Mouse (Mus musculus) neural tube, embryonic 12.5 days (tissue): ENCODE measurements around the gene Dhcr7. TPM values are rescaled to one million over a fixed set of nuclear protein-coding genes. Genes with fewer than 3 reads are reported as not detected.

Source experiments
- ATAC-seq: fragments of 200-750 bp; cut with Nextera tagmentation; 2 replicates; pipeline ENCODE4 v1.8.0; 2017; ENCODE audit warnings: low read depth, mild to moderate bottlenecking, moderate TSS enrichment, moderate library complexity; ENCODE audit not compliant: low FRiP score
- H3K27ac ChIP-seq: fragments of 300-500 bp; sonication (generic); 2 replicates; pipeline ENCODE4 v1.5.1; 2016
- H3K27me3 ChIP-seq: fragments of 300-500 bp; sonication (generic); replicated peaks from 2 replicates; pipeline ENCODE4 v1.6.1; 2016; ENCODE audit warnings: mild to moderate bottlenecking
- H3K36me3 ChIP-seq: fragments of 300-500 bp; sonication (generic); 2 replicates; pipeline ENCODE4 v1.6.1; 2016; ENCODE audit warnings: mild to moderate bottlenecking
- H3K4me1 ChIP-seq: fragments of 300-500 bp; sonication (generic); 2 replicates; pipeline ENCODE4 v1.6.1; 2016
- H3K4me2 ChIP-seq: fragments of 300-500 bp; sonication (generic); replicated peaks from 2 replicates; pipeline ENCODE4 v1.6.1; 2016; ENCODE audit warnings: mild to moderate bottlenecking
- H3K4me3 ChIP-seq: fragments of 300-500 bp; sonication (generic); 2 replicates; pipeline ENCODE4 v1.5.1; 2016
- H3K9ac ChIP-seq: fragments of 300-500 bp; sonication (generic); 2 replicates; pipeline ENCODE4 v1.6.1; 2016; ENCODE audit warnings: mild to moderate bottlenecking
- H3K9me3 ChIP-seq: fragments of 300-500 bp; sonication (generic); 2 replicates; pipeline ENCODE4 v1.6.1; 2016; ENCODE audit warnings: mild to moderate bottlenecking
- WGBS: fragments of 180-500 bp; shearing (Covaris S2); methylation state at CpG from one replicate; pipeline ENCODE4 v1.1.7; 2016; 5-methylcytosine and 5-hydroxymethylcytosine counted together
- polyA plus RNA-seq: library from polyadenylated mRNA; unstranded; fragments of >200 nt; fragmentation: Nextera tagmentation; extraction: Ambion mirVana; gene quantifications from 2 replicates; pipeline ENCODE4 v1.2.1, GENCODE M21; 2016

Dhcr7 gene
- polyA plus RNA-seq, 1 experiment from 2014 or later, result 53.6 TPM

DNA sequence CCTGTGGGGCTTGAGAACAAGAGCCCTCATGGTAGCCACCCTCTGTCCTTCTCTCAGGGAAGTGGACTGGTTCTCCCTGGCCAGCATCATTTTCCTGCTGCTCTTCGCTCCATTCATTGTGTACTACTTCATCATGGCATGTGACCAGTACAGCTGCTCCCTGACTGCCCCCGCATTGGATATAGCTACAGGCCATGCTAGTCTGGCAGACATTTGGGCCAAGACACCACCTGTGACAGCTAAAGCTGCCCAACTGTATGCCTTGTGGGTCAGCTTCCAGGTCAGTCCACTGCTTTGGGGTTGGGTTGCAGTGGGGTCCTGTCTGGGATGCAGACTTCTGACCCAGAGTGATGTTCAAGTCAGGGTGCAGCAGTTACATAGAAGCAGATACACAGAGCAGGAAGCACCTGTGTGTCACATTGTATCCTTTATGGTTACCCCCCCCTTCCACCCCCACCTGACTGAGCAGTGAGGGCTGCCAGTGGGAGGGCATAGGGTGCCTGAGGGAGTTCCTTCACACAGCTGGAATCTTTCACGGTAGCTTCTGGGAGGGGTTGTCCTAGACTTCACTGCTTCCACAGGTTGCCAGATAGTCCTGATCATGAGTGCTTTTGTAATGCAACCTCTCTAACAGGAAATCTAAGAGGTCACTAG lies 14.9 kb downstream of the Dhcr7 start:
- Histone ChIP-seq H3K27me3 (no peaks in the 10 kb centered on the region), H3K9me3 (no peaks in the 10 kb centered on the region), H3K27ac (no peak overlapping the region), H3K9ac (no peak overlapping the region), H3K4me2 (no peak overlapping the region), H3K36me3 (peaks cover 69% of the 10 kb centered on the region), H3K4me3 (no peak overlapping the region), H3K4me1 (peaks cover 8% of the 10 kb centered on the region; the same call in 1 of the 2 replicates)
- ATAC-seq, result no peak
- WGBS, result 93% methylated on average over 3 of the region's 3 CpGs

DNA sequence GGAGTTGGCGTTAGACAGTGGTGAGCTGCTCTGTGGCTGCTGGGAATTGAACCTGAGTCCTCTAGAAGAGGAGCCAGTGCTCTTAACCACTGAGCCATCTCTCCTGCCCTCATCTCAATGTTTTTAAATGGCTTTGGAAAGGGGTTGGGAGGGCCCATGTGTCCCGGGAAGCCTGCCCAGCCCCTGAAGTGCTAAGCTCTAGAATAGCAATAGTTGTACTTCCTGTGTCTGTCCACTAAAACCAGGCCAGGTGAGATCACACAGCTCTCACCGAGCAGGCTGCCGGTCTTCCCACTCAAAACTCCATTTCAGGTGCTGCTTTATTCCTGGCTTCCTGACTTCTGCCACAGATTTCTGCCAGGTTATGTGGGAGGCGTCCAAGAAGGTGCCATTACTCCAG lies 17.2 kb downstream of the Dhcr7 start:
- Histone ChIP-seq H3K36me3 (peaks cover 87% of the 10 kb centered on the region), H3K9ac (no peak overlapping the region), H3K4me3 (no peak overlapping the region), H3K4me1 (no peaks in the 10 kb centered on the region; the same call in 1 of the 2 replicates), H3K9me3 (no peaks in the 10 kb centered on the region), H3K27ac (no peak overlapping the region), H3K4me2 (no peak overlapping the region), H3K27me3 (no peaks in the 10 kb centered on the region)
- no peak for ATAC-seq
- whole genome bisulfite sequencing, result 92% methylated on average over 5 of the region's 5 CpGs

DNA sequence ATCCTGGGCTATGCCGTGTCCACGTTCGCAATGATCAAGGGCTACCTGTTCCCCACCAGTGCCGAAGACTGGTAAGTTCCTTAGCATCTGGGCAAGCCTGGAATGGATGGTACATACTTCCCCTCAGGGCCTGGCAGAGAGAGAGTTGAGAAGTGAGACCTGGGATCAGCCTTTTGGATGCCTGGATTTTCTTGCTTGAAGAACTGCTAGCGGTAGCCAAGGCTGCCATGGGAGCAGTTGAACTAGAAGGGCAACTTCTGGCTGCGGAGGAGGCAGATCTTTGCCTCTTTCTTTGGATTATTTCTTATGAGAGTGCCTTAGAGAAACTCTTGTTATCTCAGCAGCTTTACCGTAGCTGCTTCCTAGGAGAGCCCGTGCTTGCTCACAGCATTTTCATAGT lies 18.4 kb downstream of the Dhcr7 start:
- no peak overlapping the region for H3K4me3 ChIP-seq
- no peak overlapping the region for H3K4me2 ChIP-seq
- no peaks in the 10 kb centered on the region for H3K27me3 ChIP-seq
- no peaks in the 10 kb centered on the region for H3K9me3 ChIP-seq
- no peak for ATAC-seq
- no peaks in the 10 kb centered on the region for H3K4me1 ChIP-seq
- 98% methylated on average over 8 of the region's 8 CpGs for WGBS
- no peak overlapping the region for H3K27ac ChIP-seq
- H3K36me3 ChIP-seq, result peaks cover 95% of the 10 kb centered on the region
- H3K9ac ChIP-seq, result no peak overlapping the region

DNA sequence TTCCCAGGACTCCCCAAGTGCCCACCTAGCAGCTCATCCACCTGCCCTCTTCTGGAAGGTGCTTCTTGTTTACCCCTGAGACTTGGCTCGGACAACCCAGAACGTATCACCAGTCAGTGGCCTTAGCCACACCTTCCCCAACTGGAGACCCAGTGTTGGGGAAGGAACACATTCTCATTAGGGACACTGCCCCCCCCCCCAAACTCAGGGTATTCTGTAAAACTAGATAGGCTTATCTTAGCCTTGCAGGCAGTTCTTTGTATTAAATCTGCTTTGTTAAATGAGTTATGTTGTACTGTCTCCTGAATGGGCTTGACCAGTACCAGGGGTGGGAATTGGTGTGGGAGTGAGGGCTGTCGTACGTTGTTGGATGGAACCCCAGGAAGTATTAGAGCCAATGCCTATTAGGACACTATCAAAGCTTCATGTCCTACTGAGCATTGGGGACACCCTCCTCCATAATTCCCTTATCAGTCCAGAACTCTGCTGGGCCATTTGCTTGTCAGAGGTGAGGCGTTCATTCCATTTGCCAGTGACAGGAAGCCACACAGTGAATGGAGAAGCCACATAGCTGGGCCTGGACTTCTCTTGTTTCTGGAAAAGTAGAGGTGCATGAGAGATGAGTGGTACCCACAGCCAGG lies 25.3 kb downstream of the Dhcr7 start:
- Histone ChIP-seq H3K9me3 (no peaks in the 10 kb centered on the region), H3K27me3 (no peaks in the 10 kb centered on the region), H3K4me2 (no peak overlapping the region), H3K9ac (no peak overlapping the region), H3K4me1 (no peaks in the 10 kb centered on the region), H3K4me3 (no peak overlapping the region), H3K36me3 (peaks cover 59% of the 10 kb centered on the region), H3K27ac (no peak overlapping the region)
- ATAC-seq, result no peak
- 93% methylated on average over 5 of the region's 5 CpGs for WGBS

DNA sequence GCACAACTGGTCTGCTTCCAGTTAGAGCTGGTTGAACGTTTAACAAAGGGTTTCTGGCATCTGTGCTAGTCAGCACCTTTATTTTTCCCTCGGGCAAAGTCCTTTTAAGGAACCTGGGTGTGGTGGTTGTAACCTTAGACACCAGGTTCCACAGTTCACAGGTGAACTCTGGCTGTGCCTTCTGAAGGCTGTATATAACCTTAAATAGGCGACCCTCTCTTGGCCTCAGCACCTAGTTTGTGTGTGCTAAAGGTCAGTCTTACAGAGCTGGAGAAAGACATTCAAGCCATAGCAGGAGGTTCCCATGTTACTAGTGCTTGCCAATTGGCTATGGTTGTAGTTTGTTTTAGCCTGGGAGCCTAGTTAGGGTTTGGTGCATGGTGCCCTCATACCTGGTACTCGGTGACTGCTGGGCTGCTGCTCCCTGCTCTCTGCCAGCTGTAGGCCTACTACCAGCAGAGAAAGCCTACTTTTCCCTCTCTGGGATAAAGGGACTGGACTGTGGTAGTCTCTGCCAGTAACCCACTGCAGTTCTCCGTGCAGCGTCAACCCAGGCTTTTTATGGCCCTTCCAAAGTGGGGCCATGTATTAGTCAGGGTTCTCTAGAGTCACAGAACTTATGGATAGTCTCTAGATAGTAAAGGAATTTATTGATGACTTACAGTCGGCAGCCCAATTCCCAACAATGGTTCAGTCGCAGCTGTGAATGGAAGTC lies 26.0 kb downstream of the Dhcr7 start:
- no peak for ATAC-seq
- WGBS, result 92% methylated on average over 7 of the region's 8 CpGs
- H3K36me3 ChIP-seq, result peaks cover 52% of the 10 kb centered on the region
- H3K9me3 ChIP-seq, result no peaks in the 10 kb centered on the region
- no peaks in the 10 kb centered on the region for H3K27me3 ChIP-seq
- H3K9ac ChIP-seq, result no peak overlapping the region
- no peak overlapping the region for H3K4me2 ChIP-seq
- no peaks in the 10 kb centered on the region for H3K4me1 ChIP-seq
- H3K27ac ChIP-seq, result no peak overlapping the region
- no peak overlapping the region for H3K4me3 ChIP-seq

DNA sequence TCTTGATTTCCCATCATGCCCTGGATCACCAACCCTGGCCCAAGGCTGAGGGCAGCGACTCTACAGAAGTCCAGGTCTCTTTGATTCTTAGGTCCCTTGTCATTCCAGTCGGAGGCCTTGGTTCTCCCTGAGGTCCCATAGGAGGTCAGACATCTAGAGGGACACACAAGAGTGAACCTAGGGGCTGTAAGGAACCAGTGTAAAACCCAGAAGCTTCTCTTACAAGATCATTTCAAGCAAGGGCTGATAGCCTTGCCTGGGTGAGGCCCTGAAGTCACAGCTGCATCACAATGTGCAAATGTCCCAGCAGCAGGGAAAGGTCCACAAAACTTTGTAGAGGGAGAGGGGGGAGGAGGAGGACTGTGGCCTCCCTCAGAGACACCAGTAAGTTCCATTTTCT lies 43.6 kb downstream of the Dhcr7 start, which contains the start of gene Gm498:
Gene Gm498 (plus strand): TSS at position 301 of the 400 bp plus-strand sequence.
- 81% methylated on average over 2 of the region's 2 CpGs for WGBS

DNA sequence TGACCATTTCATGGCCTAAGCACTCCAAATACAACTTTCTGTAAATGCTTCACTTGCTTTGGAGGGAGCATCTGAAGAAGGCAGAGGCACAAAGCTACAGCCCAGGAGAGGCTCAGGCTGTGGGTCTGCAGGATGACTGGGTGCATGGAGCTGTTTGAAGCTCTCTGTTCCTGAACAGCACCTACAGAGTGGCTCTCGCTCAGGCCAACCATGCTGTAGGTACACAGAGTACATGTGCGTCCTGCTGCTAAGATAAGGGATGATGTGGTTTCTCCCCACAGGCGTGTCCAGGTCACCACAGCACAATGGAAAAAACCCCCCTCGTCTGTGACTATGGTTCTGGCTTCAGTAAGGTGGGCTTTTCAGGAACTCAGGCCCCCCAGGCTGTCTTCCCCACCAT lies 45.9 kb downstream of the Dhcr7 start:
- Histone ChIP-seq H3K27ac (no peak overlapping the region), H3K9ac (no peak overlapping the region), H3K4me1 (no peaks in the 10 kb centered on the region), H3K9me3 (no peaks in the 10 kb centered on the region), H3K27me3 (no peaks in the 10 kb centered on the region), H3K36me3 (no peaks in the 10 kb centered on the region), H3K4me3 (no peak overlapping the region), H3K4me2 (no peak overlapping the region)
- no peak for ATAC-seq
- 88% methylated on average over 4 of the region's 4 CpGs for WGBS

More for the DNA sequence above, 43.6 kb downstream of the Dhcr7 start, which contains the start of gene Gm498:
- Histone ChIP-seq H3K4me3 (no peak within 1 kb of the TSS), H3K27me3 (no peaks in the 10 kb centered on the region), H3K9ac (no peak within 1 kb of the TSS), H3K27ac (no peak within 1 kb of the TSS), H3K36me3 (no peaks in the 10 kb centered on the region), H3K4me1 (no peaks in the 10 kb centered on the region), H3K4me2 (no peak within 1 kb of the TSS), H3K9me3 (no peaks in the 10 kb centered on the region)
- no peak for ATAC-seq

DNA sequence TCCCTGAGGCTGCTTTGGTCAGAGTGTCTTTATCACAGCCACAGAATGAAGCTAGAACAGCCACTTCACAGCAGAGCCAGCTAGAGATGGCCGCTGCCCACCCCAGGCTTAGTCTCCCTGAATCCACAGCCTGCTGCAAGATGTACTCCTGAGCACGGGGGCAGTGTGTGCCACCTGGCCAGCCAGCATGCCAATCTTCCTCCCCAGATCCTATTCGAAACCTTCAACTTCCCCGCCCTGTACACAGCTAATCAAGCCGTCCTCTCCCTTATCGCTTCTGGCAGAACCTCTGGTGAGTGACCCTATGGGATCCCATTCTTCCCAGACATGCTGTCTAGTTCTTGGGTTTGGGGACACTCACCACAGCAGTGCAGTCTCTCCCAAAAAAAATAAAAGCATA lies 60.8 kb downstream of the Dhcr7 start:
- H3K27me3 ChIP-seq, result no peaks in the 10 kb centered on the region
- H3K4me3 ChIP-seq, result no peak overlapping the region
- no peak overlapping the region for H3K4me2 ChIP-seq
- no peaks in the 10 kb centered on the region for H3K9me3 ChIP-seq
- no peaks in the 10 kb centered on the region for H3K4me1 ChIP-seq
- 87% methylated on average over 6 of the region's 6 CpGs for WGBS
- no peaks in the 10 kb centered on the region for H3K36me3 ChIP-seq
- no peak overlapping the region for H3K9ac ChIP-seq
- H3K27ac ChIP-seq, result no peak overlapping the region
- ATAC-seq, result no peak

DNA sequence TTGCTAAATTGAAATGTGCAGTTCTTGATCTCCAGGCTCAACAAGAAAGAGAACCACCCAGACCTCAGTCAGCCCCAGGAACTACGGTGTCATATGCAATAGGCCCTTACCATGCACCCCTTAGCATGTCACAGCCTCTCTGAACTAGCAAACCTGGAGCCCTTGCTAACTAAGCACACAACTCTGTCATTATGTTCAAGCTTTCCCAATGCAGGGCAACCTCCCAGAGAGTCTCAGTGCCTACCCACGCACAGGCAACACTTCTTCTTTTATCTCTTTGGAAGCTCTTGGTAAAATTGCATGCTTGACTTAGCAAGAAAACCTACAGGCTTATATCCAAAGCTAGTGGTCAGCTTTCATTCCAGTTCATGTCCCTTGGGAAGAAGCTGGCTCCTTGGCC lies 68.2 kb downstream of the Dhcr7 start:
- WGBS, result 77% methylated on average over 2 of the region's 2 CpGs
- no peak overlapping the region for H3K27ac ChIP-seq
- ATAC-seq, result no peak

DNA sequence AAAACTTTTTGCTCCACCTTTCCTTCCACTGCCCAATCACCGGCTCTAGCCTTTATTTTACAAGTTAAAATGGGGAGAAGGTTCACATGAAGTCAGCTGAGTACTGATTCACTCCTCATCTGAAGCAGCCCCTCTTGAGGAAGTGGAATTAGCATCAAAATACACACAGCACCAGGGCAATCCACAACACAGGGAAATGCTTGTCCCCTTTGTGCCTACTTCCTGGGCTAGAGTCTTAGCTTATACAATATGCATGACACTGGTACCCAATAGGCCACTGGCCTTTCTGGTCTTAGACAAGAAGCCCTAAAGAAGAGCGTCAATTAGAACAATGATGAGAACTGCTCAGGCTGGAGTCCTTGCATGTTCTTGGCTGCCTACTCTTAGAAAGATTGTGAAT lies 69.4 kb downstream of the Dhcr7 start:
- no peak overlapping the region for H3K4me2 ChIP-seq
- H3K27me3 ChIP-seq, result no peaks in the 10 kb centered on the region
- no peaks in the 10 kb centered on the region for H3K4me1 ChIP-seq
- no peak for ATAC-seq
- no peak overlapping the region for H3K27ac ChIP-seq
- no peak overlapping the region for H3K9ac ChIP-seq
- WGBS, result 66% methylated on average over 2 of the region's 2 CpGs
- no peaks in the 10 kb centered on the region for H3K36me3 ChIP-seq
- H3K9me3 ChIP-seq, result no peaks in the 10 kb centered on the region
- H3K4me3 ChIP-seq, result no peak overlapping the region

More for the DNA sequence above, 68.2 kb downstream of the Dhcr7 start:
- H3K9ac ChIP-seq, result no peak overlapping the region
- no peaks in the 10 kb centered on the region for H3K9me3 ChIP-seq
- H3K4me1 ChIP-seq, result no peaks in the 10 kb centered on the region
- no peaks in the 10 kb centered on the region for H3K36me3 ChIP-seq
- no peak overlapping the region for H3K4me2 ChIP-seq
- H3K4me3 ChIP-seq, result no peak overlapping the region
- no peaks in the 10 kb centered on the region for H3K27me3 ChIP-seq
